Mouse (Mus musculus) testis, adult 2 months (tissue): ENCODE results near the gene Accsl. TPM values are rescaled to one million over a fixed set of nuclear protein-coding genes. Genes with fewer than 3 reads are reported as not detected.

Source experiments
- H3K27ac ChIP-seq: fragments of 200-500 bp; 2 replicates; pipeline ENCODE4 v1.5.1; 2012; ENCODE audit warnings: low read depth, low read length; ENCODE audit not compliant: control insufficient read depth, insufficient read depth
- H3K27me3 ChIP-seq: fragments of 200-500 bp; 2 replicates; pipeline ENCODE4 v1.6.1; 2012; ENCODE audit warnings: mild to moderate bottlenecking, low read length, moderate library complexity; ENCODE audit not compliant: control insufficient read depth, insufficient read depth
- H3K36me3 ChIP-seq: fragments of 200-500 bp; 2 replicates; pipeline ENCODE4 v1.6.1; 2012; ENCODE audit warnings: mild to moderate bottlenecking, low read length; ENCODE audit not compliant: control insufficient read depth, insufficient read depth
- H3K4me1 ChIP-seq: fragments of 200-500 bp; 2 replicates; pipeline ENCODE4 v1.6.1; 2012; ENCODE audit warnings: low read length; ENCODE audit not compliant: control insufficient read depth, insufficient read depth
- H3K4me3 ChIP-seq: fragments of 200-500 bp; 2 replicates; pipeline ENCODE4 v1.5.1; 2012; ENCODE audit warnings: low read depth, mild to moderate bottlenecking, low read length, moderate library complexity, mixed read lengths; ENCODE audit not compliant: control insufficient read depth
- CTCF ChIP-seq: fragments of 200-500 bp; IDR thresholded peaks from 2 replicates; pipeline ENCODE4 v1.5.1; 2012; ENCODE audit warnings: low read depth, mild to moderate bottlenecking, inconsistent platforms, low read length, moderate library complexity; ENCODE audit not compliant: control insufficient read depth, insufficient read depth, insufficient replicate concordance
- POLR2A ChIP-seq: fragments of 200-500 bp; IDR thresholded peaks from 2 replicates; pipeline ENCODE4 v1.6.1; 2012; ENCODE audit warnings: low read depth, mild to moderate bottlenecking, inconsistent platforms, low read length, moderate library complexity; ENCODE audit not compliant: control insufficient read depth
- polyA plus RNA-seq: library from polyadenylated mRNA; depleted of rRNA; stranded (reverse); fragments of >200 nt; gene quantifications from 2 replicates; pipeline ENCODE4 v1.2.3, GENCODE M21; 2012

The Accsl gene
- polyA plus RNA-seq, 1 experiment: not detected

- H3K4me1 ChIP-seq: peaks cover 7% of the 10 kb centered on the region
- no peak overlapping the region for H3K27ac ChIP-seq
- no peaks in the 10 kb centered on the region for H3K36me3 ChIP-seq
- TF ChIP-seq CTCF (no peak), POLR2A (no peak)
- H3K4me3 ChIP-seq: no peak overlapping the region
- no peaks in the 10 kb centered on the region for H3K27me3 ChIP-seq
These were observed 18.5 kb downstream of the Accsl start for GRCm38 (mm10) chr2:93850317-93850944.

- Histone ChIP-seq H3K4me3 (peak within 1 kb of the TSS; percentile 75), H3K27me3 (no peaks in the 10 kb centered on the region), H3K36me3 (no peaks in the 10 kb centered on the region), H3K27ac (peak within 1 kb of the TSS; percentile 45; the same call in 1 of the 2 replicates), H3K4me1 (peaks cover 7% of the 10 kb centered on the region)
- TF ChIP-seq CTCF (peak; percentile 24; the same call in 1 of the 2 replicates), POLR2A (no peak)
These were observed 19.4 kb downstream of the Accsl start, which contains the start of gene Accs for GRCm38 (mm10) chr2:93849505-93850089. Accs (minus strand) TSS chr2:93849943.

- TF ChIP-seq CTCF (no peak), POLR2A (no peak)
- Histone ChIP-seq H3K27me3 (no peaks in the 10 kb centered on the region), H3K4me3 (no peak overlapping the region), H3K36me3 (no peaks in the 10 kb centered on the region), H3K4me1 (no peaks in the 10 kb centered on the region), H3K27ac (no peak overlapping the region)
These were observed 27.6 kb downstream of the Accsl start for GRCm38 (mm10) chr2:93841349-93841748.

- no peaks in the 10 kb centered on the region for H3K36me3 ChIP-seq
- H3K27ac ChIP-seq: no peak overlapping the region
- TF ChIP-seq POLR2A (no peak), CTCF (no peak)
- no peaks in the 10 kb centered on the region for H3K27me3 ChIP-seq
- peaks cover 2% of the 10 kb centered on the region; the same call in 1 of the 2 replicates for H3K4me1 ChIP-seq
- no peak overlapping the region for H3K4me3 ChIP-seq
These were observed 28.8 kb downstream of the Accsl start for GRCm38 (mm10) chr2:93840109-93840508.

- H3K4me3 ChIP-seq: no peak overlapping the region
- no peaks in the 10 kb centered on the region for H3K36me3 ChIP-seq
- no peak for TF ChIP-seq CTCF
- TF ChIP-seq POLR2A: no peak
- no peak overlapping the region for H3K27ac ChIP-seq
- no peaks in the 10 kb centered on the region for H3K27me3 ChIP-seq
- peaks cover 2% of the 10 kb centered on the region; the same call in 1 of the 2 replicates for H3K4me1 ChIP-seq
These were observed 30.0 kb downstream of the Accsl start for GRCm38 (mm10) chr2:93838931-93839330.

GRCm38 (mm10) chr2:93836232-93836785 lies 32.6 kb downstream of the Accsl start:
- TF ChIP-seq CTCF: no peak
- TF ChIP-seq POLR2A: no peak
- Histone ChIP-seq H3K36me3 (no peaks in the 10 kb centered on the region), H3K4me1 (peaks cover 2% of the 10 kb centered on the region; the same call in 1 of the 2 replicates), H3K27me3 (no peaks in the 10 kb centered on the region), H3K4me3 (peak overlapping the region; percentile 36), H3K27ac (no peak overlapping the region)

- TF ChIP-seq CTCF: no peak
- TF ChIP-seq POLR2A: no peak
- H3K4me1 ChIP-seq: peaks cover 2% of the 10 kb centered on the region; the same call in 1 of the 2 replicates
- H3K27me3 ChIP-seq: no peaks in the 10 kb centered on the region
- H3K36me3 ChIP-seq: no peaks in the 10 kb centered on the region
- peak overlapping the region; percentile 36 for H3K4me3 ChIP-seq
- no peak overlapping the region for H3K27ac ChIP-seq
These were observed 33.4 kb downstream of the Accsl start for GRCm38 (mm10) chr2:93835596-93835995.
